Mouse (Mus musculus) 3T3-L1 (cell line): ENCODE results near the gene Zscan4-ps3.
"Not testable (repeated sequence)": the region's sequence is repeated elsewhere in the genome, so short reads cannot be mapped to it uniquely, and the experiment has no call there.

Source experiments
- DNase-seq: peaks from one replicate; pipeline ENCODE4 v3.0.0-alpha.2; 2015; ENCODE audit warnings: low read depth, low spot score

Gene Zscan4-ps3

GRCm38 (mm10) chr7:11609008-11609407, at the start of gene Zscan4-ps3:
Gene Zscan4-ps3 (plus strand): TSS chr7:11609308.
- DNase-seq, result not testable (repeated sequence)

- DNase-seq, result peak; percentile 30
These were observed 8.0 kb downstream of the Zscan4-ps3 start for GRCm38 (mm10) chr7:11617082-11617481.
